Mouse (Mus musculus): Measurements from ENCODE around the gene Retreg3. TPM values are rescaled to one million over a fixed set of nuclear protein-coding genes. Genes with fewer than 3 reads are reported as not detected.
"Not testable (repeated sequence)": the region's sequence is repeated elsewhere in the genome, so short reads cannot be mapped to it uniquely, and the experiment has no call there.

Retreg3 gene
- polyA plus RNA-seq, 1 experiment from 2014 or later = 22.8 TPM

DNA sequence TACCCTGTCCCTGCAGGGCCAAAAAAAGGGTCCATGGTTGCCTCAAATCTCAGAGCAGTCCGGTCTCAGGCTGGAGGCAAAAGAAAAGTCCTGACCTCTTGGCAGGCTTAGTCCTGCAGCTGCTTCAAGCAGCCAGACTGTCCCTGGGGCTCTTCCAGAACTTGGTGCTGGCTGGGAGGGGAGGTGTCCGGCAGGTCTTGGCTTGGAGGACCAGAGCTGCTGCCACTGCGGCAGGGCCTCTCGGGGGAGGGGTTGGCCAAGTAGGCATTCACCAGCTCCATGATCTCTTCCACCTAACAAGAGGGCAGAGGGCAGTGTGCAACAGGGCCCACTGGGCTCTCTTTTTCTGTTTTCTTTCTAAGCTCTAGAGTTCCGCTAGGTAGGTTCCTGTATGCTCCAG lies 43.1 kb upstream of the Retreg3 start:
- ATAC-seq = peak; percentile 15; the same call in 1 of the 2 replicates
- Histone ChIP-seq H3K27me3 (replicated peaks; ENCODE audit: control insufficient read depth, insufficient read depth, low read length) (peaks cover 48% of the 10 kb centered on the region), H3K36me3 (ENCODE audit: control insufficient read depth, insufficient read depth, low read length) (peaks cover 16% of the 10 kb centered on the region), H3K4me2 (ENCODE audit: low read length) (no peak overlapping the region), H3K4me1 (ENCODE audit: control insufficient read depth, insufficient read depth, low read depth, low read length) (peaks cover 3% of the 10 kb centered on the region; the same call in 1 of the 2 replicates), H3K27ac (ENCODE audit: low read depth, low read length) (no peak overlapping the region), H3K9me3 (ENCODE audit: control insufficient read depth, low read length) (no peaks in the 10 kb centered on the region), H3K9ac (ENCODE audit: low read depth, low read length) (no peak overlapping the region), H3K4me3 (ENCODE audit: low read length) (no peak overlapping the region)
- 54% methylated on average over 5 of the region's 5 CpGs for WGBS

DNA sequence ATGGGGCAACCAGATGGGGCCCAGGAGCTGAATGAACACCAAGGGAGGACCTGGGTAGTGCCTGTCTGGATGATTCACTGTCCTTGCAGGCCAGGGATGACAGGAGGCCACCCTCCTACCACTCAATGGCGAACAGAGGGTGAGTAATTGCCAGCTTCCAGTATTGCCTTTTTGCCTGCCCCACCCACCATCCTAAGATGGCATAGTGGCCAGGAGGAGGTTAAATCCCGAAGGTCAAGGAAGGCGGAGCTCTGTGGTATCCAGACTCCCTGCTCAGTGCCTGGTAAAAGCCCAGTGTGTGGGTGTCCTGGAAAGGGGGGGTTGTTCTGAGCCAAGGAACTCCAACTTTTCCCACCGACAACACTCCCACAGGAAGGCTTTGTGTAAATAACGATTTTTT lies 42.6 kb upstream of the Retreg3 start:
- Histone ChIP-seq H3K27me3 (replicated peaks; ENCODE audit: control insufficient read depth, insufficient read depth, low read length) (peaks cover 43% of the 10 kb centered on the region), H3K9ac (ENCODE audit: low read depth, low read length) (no peak overlapping the region), H3K4me3 (ENCODE audit: low read length) (no peak overlapping the region), H3K36me3 (ENCODE audit: control insufficient read depth, insufficient read depth, low read length) (peaks cover 12% of the 10 kb centered on the region), H3K4me2 (ENCODE audit: low read length) (no peak overlapping the region), H3K4me1 (ENCODE audit: control insufficient read depth, insufficient read depth, low read depth, low read length) (peaks cover 3% of the 10 kb centered on the region; the same call in 1 of the 2 replicates), H3K27ac (ENCODE audit: low read depth, low read length) (no peak overlapping the region), H3K9me3 (ENCODE audit: control insufficient read depth, low read length) (no peaks in the 10 kb centered on the region)
- ATAC-seq = no peak
- 65% methylated on average over 5 of the region's 5 CpGs for WGBS

DNA sequence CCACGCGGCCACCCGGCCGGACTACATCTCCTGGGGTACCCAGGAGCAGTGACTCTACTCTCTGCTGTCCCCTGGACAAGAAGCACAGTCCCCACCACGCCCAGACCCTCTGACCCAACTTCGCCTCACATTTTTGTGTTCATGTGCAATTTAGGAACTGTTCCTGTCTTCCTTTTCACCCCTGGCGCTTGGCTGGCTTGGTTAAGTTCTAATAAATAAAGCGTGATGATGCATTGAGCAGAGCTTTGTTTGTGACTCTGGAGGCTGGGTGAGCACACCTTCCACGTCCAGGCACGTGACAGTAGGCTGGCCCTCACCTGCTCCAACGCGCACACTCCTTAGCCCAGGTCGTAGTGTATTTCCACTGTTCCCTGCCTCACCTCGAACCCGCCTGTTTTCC lies 41.9 kb upstream of the Retreg3 start:
- Histone ChIP-seq H3K27ac (ENCODE audit: low read depth, low read length) (no peak overlapping the region), H3K4me1 (ENCODE audit: control insufficient read depth, insufficient read depth, low read depth, low read length) (peaks cover 3% of the 10 kb centered on the region; the same call in 1 of the 2 replicates), H3K27me3 (replicated peaks; ENCODE audit: control insufficient read depth, insufficient read depth, low read length) (peaks cover 36% of the 10 kb centered on the region), H3K36me3 (ENCODE audit: control insufficient read depth, insufficient read depth, low read length) (peaks cover 8% of the 10 kb centered on the region), H3K9ac (ENCODE audit: low read depth, low read length) (no peak overlapping the region), H3K4me3 (ENCODE audit: low read length) (no peak overlapping the region), H3K4me2 (ENCODE audit: low read length) (no peak overlapping the region), H3K9me3 (ENCODE audit: control insufficient read depth, low read length) (no peaks in the 10 kb centered on the region)
- ATAC-seq = no peak
- 90% methylated on average over 15 of the region's 15 CpGs for WGBS

DNA sequence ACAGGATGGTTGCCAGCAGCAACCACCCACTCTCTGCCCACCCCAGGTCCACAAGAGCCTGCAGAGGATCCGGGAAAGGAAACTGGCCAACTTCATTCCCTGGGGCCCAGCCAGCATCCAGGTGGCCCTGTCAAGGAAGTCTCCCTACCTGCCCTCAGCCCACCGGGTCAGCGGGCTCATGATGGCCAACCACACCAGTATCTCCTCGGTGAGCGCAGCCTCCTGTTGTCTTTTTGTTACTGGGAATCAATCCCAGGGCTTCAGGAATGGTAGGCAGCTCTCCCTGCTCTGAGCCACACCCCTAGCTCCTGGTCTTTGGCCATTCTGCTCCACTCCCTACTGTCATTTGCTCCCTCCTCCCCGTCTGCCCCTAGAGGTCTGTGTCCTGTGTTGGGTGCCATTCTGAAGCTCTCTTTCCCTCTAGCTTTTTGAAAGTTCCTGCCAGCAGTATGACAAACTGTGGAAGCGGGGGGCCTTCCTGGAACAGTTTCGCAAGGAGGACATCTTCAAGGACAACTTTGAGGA lies 41.4 kb upstream of the Retreg3 start:
- H3K27me3 ChIP-seq (replicated peaks; ENCODE audit: control insufficient read depth, insufficient read depth, low read length) = peaks cover 31% of the 10 kb centered on the region

GRCm38 (mm10) chr11:101160151-101160550 lies 40.5 kb upstream of the Retreg3 start:
- not testable (repeated sequence) for H3K4me2 ChIP-seq (ENCODE audit: low read length); H3K4me1 ChIP-seq (ENCODE audit: control insufficient read depth, insufficient read depth, low read depth, low read length); ATAC-seq; H3K9me3 ChIP-seq (ENCODE audit: control insufficient read depth, low read length); H3K4me3 ChIP-seq (ENCODE audit: low read length); H3K9ac ChIP-seq (ENCODE audit: low read depth, low read length); H3K36me3 ChIP-seq (ENCODE audit: control insufficient read depth, insufficient read depth, low read length); H3K27ac ChIP-seq (ENCODE audit: low read depth, low read length)
- WGBS = 79% methylated on average over 8 of the region's 10 CpGs
- peaks cover 23% of the 10 kb centered on the region for H3K27me3 ChIP-seq (replicated peaks; ENCODE audit: control insufficient read depth, insufficient read depth, low read length)

More for the DNA sequence above, 41.4 kb upstream of the Retreg3 start:
- H3K36me3 ChIP-seq (ENCODE audit: control insufficient read depth, insufficient read depth, low read length); H3K9ac ChIP-seq (ENCODE audit: low read depth, low read length); H3K4me1 ChIP-seq (ENCODE audit: control insufficient read depth, insufficient read depth, low read depth, low read length); H3K4me3 ChIP-seq (ENCODE audit: low read length); H3K4me2 ChIP-seq (ENCODE audit: low read length); H3K9me3 ChIP-seq (ENCODE audit: control insufficient read depth, low read length); ATAC-seq; H3K27ac ChIP-seq (ENCODE audit: low read depth, low read length): not testable (repeated sequence)
- WGBS = 84% methylated on average over 4 of the region's 8 CpGs

DNA sequence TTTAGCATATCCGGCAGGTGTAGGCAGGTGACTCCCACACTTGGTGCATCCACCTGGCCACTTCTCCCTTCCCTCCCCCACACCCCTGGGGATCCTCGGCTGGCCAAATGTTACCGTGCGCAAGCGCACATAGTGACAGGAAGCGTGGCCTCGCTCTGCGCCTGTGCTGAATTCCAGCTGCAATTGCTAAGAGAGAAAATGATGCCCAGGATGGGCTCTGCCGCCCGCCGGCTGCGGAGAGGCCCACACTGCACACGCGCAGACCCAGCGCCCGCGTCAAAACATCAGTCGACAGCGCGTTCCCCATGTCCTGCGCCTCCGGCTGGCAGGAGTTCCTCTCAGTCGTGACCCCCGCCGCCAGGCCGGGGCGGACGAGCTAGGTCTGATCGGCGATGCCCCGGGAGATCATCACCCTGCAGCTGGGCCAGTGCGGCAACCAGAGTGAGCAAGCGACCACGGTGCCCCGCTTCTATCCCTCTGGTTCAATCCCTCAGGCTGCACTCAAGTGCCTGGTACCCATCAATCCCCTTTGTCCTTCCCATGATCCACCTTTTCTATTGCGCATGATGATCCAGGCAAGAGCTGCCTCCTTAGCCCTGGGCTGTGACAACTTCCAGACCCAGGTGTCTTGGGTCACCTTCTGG lies 36.2 kb upstream of the Retreg3 start, which contains the start of gene Tubg2:
Tubg2 (plus strand) TSS at position 180 of the 644 bp plus-strand sequence.
- peak; percentile 94 for ATAC-seq
- WGBS = 1% methylated on average over 26 of the region's 36 CpGs
- H3K36me3 ChIP-seq (ENCODE audit: control insufficient read depth, insufficient read depth, low read length) = no peaks in the 10 kb centered on the region
- peak within 1 kb of the TSS; percentile 68 for H3K4me2 ChIP-seq (ENCODE audit: low read length)
- no peaks in the 10 kb centered on the region for H3K27me3 ChIP-seq (replicated peaks; ENCODE audit: control insufficient read depth, insufficient read depth, low read length)
- H3K27ac ChIP-seq (ENCODE audit: low read depth, low read length) = peak within 1 kb of the TSS; percentile 87
- 0 out of 2 replicates have a peak, but pooled peaks cover 5% of the 10 kb centered on the region for H3K4me1 ChIP-seq (ENCODE audit: control insufficient read depth, insufficient read depth, low read depth, low read length)
- peak within 1 kb of the TSS; percentile 78 for H3K9ac ChIP-seq (ENCODE audit: low read depth, low read length)
- H3K4me3 ChIP-seq (ENCODE audit: low read length) = peak within 1 kb of the TSS; percentile 47
- no peaks in the 10 kb centered on the region for H3K9me3 ChIP-seq (ENCODE audit: control insufficient read depth, low read length)

DNA sequence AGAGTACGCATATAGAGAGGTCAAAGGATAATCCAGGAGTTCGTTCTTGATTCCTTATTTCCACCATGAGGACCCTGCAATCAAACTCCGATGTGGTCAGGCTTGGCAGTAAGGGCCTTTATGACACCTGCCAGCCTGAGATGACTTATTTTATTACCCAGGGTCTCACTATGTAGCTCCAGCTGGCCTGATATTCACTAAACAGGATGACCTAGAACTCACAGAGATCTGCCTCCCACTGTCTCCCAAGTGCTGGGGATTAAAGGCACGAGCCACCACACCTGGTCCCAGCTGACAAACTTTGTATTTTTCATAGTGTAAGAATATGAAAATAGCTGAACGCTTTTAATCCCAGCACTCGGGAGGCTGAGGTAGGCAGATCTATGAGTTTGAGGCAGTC lies 35.5 kb upstream of the Retreg3 start:
- Histone ChIP-seq H3K9me3 (ENCODE audit: control insufficient read depth, low read length) (no peaks in the 10 kb centered on the region), H3K27ac (ENCODE audit: low read depth, low read length) (peak overlapping the region; percentile 87; the same call in 1 of the 2 replicates), H3K27me3 (replicated peaks; ENCODE audit: control insufficient read depth, insufficient read depth, low read length) (no peaks in the 10 kb centered on the region), H3K4me3 (ENCODE audit: low read length) (no peak overlapping the region; the same call in 1 of the 2 replicates), H3K36me3 (ENCODE audit: control insufficient read depth, insufficient read depth, low read length) (no peaks in the 10 kb centered on the region), H3K4me1 (ENCODE audit: control insufficient read depth, insufficient read depth, low read depth, low read length) (0 out of 2 replicates have a peak, but pooled peaks cover 5% of the 10 kb centered on the region), H3K9ac (ENCODE audit: low read depth, low read length) (no peak overlapping the region), H3K4me2 (ENCODE audit: low read length) (peak overlapping the region; percentile 68)
- no peak for ATAC-seq
- 66% methylated on average over 6 of the region's 6 CpGs for WGBS

GRCm38 (mm10) chr11:101154648-101155047 lies 35.0 kb upstream of the Retreg3 start:
- H3K27me3 ChIP-seq (replicated peaks; ENCODE audit: control insufficient read depth, insufficient read depth, low read length) = no peaks in the 10 kb centered on the region
- no peak for ATAC-seq
- no peak overlapping the region for H3K9ac ChIP-seq (ENCODE audit: low read depth, low read length)
- H3K4me2 ChIP-seq (ENCODE audit: low read length) = no peak overlapping the region
- H3K36me3 ChIP-seq (ENCODE audit: control insufficient read depth, insufficient read depth, low read length) = no peaks in the 10 kb centered on the region
- H3K9me3 ChIP-seq (ENCODE audit: control insufficient read depth, low read length) = no peaks in the 10 kb centered on the region
- 0 out of 2 replicates have a peak, but pooled peaks cover 6% of the 10 kb centered on the region for H3K4me1 ChIP-seq (ENCODE audit: control insufficient read depth, insufficient read depth, low read depth, low read length)
- H3K4me3 ChIP-seq (ENCODE audit: low read length) = no peak overlapping the region
- no peak overlapping the region for H3K27ac ChIP-seq (ENCODE audit: low read depth, low read length)

GRCm38 (mm10) chr11:101152825-101153224 lies 33.1 kb upstream of the Retreg3 start:
- no peak overlapping the region for H3K4me3 ChIP-seq (ENCODE audit: low read length)

More at GRCm38 (mm10) chr11:101152825-101153224, 33.1 kb upstream of the Retreg3 start:
- ATAC-seq = no peak
- WGBS = 76% methylated on average over 1 of the region's 1 CpGs
- Histone ChIP-seq H3K27ac (ENCODE audit: low read depth, low read length) (no peak overlapping the region), H3K4me1 (ENCODE audit: control insufficient read depth, insufficient read depth, low read depth, low read length) (0 out of 2 replicates have a peak, but pooled peaks cover 8% of the 10 kb centered on the region), H3K9me3 (ENCODE audit: control insufficient read depth, low read length) (no peaks in the 10 kb centered on the region), H3K27me3 (replicated peaks; ENCODE audit: control insufficient read depth, insufficient read depth, low read length) (no peaks in the 10 kb centered on the region), H3K9ac (ENCODE audit: low read depth, low read length) (no peak overlapping the region), H3K36me3 (ENCODE audit: control insufficient read depth, insufficient read depth, low read length) (no peaks in the 10 kb centered on the region), H3K4me2 (ENCODE audit: low read length) (no peak overlapping the region)

Data from hindbrain, embryonic 16.5 days (tissue).